Mouse (Mus musculus): ENCODE measurements around the gene Sh3bgrl2.

- TF ChIP-seq CTCF (IDR thresholded peaks at IDR 0.05; ENCODE audit: extremely low read depth, insufficient read length, insufficient replicate concordance, low read depth, low read length): no peak
- TF ChIP-seq POLR2A (IDR thresholded peaks at IDR 0.05; ENCODE audit: low read depth, low read length): no peak
Observed at GRCm38 (mm10) chr9:83568937-83569336, 20.8 kb downstream of the Sh3bgrl2 start.
